Mouse (Mus musculus) ES-Bruce4 (cell line): ENCODE results near the gene Tars. TPM values are rescaled to one million over a fixed set of nuclear protein-coding genes. Genes with fewer than 3 reads are reported as not detected.

Experiments
- H3K27ac ChIP-seq: 2 replicates; pipeline ENCODE4 v1.5.1; 2012; ENCODE audit warnings: low read length, inconsistent platforms; ENCODE audit not compliant: insufficient read depth
- H3K27me3 ChIP-seq: 2 replicates; pipeline ENCODE4 v1.6.1; 2012; ENCODE audit warnings: mild to moderate bottlenecking, low read length, inconsistent platforms; ENCODE audit not compliant: control insufficient read depth, poor library complexity, insufficient read depth, severe bottlenecking
- H3K36me3 ChIP-seq: 2 replicates; pipeline ENCODE4 v1.6.1; 2012; ENCODE audit warnings: inconsistent platforms, mild to moderate bottlenecking, low read length, moderate library complexity; ENCODE audit not compliant: control insufficient read depth, poor library complexity, insufficient read depth, severe bottlenecking
- H3K4me1 ChIP-seq: one replicate; pipeline ENCODE4 v1.8.1; 2011; ENCODE audit warnings: low read length; ENCODE audit not compliant: control insufficient read depth, insufficient read depth
- H3K4me3 ChIP-seq: 2 replicates; pipeline ENCODE4 v1.5.1; 2011; ENCODE audit warnings: low read depth, mild to moderate bottlenecking, low read length
- H3K9ac ChIP-seq: 2 replicates; pipeline ENCODE4 v1.6.1; 2012; ENCODE audit warnings: low read depth, mild to moderate bottlenecking, inconsistent platforms; ENCODE audit not compliant: poor library complexity, severe bottlenecking
- H3K9me3 ChIP-seq: replicated peaks from 2 replicates; pipeline ENCODE4 v1.6.1; 2012; ENCODE audit warnings: mild to moderate bottlenecking, low read length, inconsistent platforms; ENCODE audit not compliant: control insufficient read depth, poor library complexity, insufficient read depth, severe bottlenecking
- CTCF ChIP-seq: IDR thresholded peaks from one replicate; pipeline ENCODE4 v1.8.1; 2011; ENCODE audit warnings: low read depth, low read length
- EP300 ChIP-seq: IDR thresholded peaks from 2 replicates; pipeline ENCODE4 v1.6.1; 2011; ENCODE audit warnings: low read depth, low read length; ENCODE audit not compliant: insufficient read depth
- POLR2A ChIP-seq: IDR thresholded peaks from one replicate; pipeline ENCODE4 v1.8.1; 2011; ENCODE audit warnings: low read length; ENCODE audit not compliant: insufficient read depth
- polyA plus RNA-seq: library from polyadenylated mRNA; stranded (reverse); fragments of >200 nt; gene quantifications from 2 replicates; pipeline ENCODE4 v1.2.4, GENCODE M21; 2011; ENCODE audit warnings: low read depth; ENCODE audit not compliant: missing spikeins, insufficient read depth, insufficient read length

Tars gene
- polyA plus RNA-seq, 1 experiment = 188 TPM

DNA sequence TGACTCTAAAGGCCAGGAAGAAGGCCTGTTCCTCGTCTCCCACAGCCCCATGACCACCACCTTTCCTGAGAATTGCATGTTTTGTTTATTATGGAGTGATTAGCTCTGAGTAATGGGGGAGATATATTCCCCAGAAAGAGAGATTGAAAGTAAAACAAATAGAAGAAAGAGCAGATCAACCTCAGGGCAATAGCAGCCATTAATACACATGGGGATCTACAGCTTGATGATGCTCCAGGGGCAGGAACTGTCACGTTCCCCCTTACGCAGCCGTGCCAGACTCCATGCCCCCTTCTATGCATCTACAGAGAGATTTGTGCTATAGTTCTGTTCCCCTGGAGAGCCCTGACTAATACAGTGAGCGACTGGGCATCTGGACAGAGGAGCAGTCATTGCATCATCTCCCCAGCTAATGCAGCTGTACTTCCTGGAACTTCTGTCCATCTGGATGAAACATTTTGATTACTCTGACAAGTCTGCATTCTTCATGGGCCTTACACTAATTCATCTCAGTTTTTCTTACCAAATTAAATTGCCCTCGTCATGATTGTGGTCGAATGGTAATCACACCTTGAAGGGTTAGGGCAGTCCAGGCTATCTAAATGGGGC is 28.9 kb downstream of the Tars start:
- Histone ChIP-seq H3K27me3 (no peaks in the 10 kb centered on the region), H3K9ac (no peak overlapping the region), H3K27ac (no peak overlapping the region), H3K4me3 (no peak overlapping the region), H3K36me3 (no peaks in the 10 kb centered on the region), H3K4me1 (no peaks in the 10 kb centered on the region), H3K9me3 (no peaks in the 10 kb centered on the region)
- TF ChIP-seq CTCF (no peak), POLR2A (no peak), EP300 (no peak)

DNA sequence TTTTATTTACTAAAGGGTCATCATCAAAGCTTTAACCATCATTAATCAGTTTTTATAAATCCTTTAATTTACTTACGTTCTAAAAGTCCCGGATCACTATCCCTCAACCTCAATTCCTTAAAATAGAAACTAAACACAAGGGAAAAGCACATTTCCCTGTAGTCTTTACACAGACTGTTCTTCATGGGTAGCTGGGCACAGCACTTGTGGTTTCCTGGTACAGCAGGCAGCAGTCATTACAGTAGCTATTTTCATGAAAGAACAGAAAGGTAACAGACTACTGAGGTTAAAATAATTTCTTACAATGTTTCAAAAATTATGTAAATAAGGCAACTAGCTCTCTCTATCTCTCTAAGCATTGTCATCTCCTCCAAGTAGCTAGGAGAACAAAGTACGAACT is 29.9 kb downstream of the Tars start:
- no peak overlapping the region for H3K9ac ChIP-seq
- H3K9me3 ChIP-seq = no peaks in the 10 kb centered on the region
- TF ChIP-seq EP300 (no peak), CTCF (no peak), POLR2A (no peak)
- no peaks in the 10 kb centered on the region for H3K4me1 ChIP-seq
- H3K27ac ChIP-seq = no peak overlapping the region
- no peaks in the 10 kb centered on the region for H3K36me3 ChIP-seq
- H3K27me3 ChIP-seq = no peaks in the 10 kb centered on the region
- H3K4me3 ChIP-seq = no peak overlapping the region

DNA sequence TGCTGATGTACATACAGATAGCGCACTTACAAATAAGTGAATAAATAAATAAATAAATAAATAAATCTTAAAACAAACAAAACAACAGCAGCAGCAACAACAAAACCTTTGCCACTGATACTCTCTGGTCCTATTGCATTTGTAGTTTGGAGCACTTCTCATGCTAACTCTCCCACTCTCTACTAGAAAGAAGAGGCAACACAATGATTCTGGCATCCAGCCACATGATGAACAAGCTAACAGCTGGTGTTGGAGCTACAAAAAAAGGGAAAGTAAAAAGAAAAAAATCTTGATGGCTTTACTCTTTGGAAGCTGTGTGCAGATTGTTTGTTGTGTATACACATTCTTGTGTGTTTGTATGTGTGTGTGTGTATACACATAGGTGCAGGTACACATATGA is 34.7 kb downstream of the Tars start:
- Histone ChIP-seq H3K27ac (no peak overlapping the region), H3K27me3 (no peaks in the 10 kb centered on the region), H3K9me3 (no peaks in the 10 kb centered on the region), H3K9ac (no peak overlapping the region), H3K4me1 (no peaks in the 10 kb centered on the region), H3K4me3 (no peak overlapping the region), H3K36me3 (no peaks in the 10 kb centered on the region)
- TF ChIP-seq EP300 (no peak), CTCF (no peak), POLR2A (no peak)

DNA sequence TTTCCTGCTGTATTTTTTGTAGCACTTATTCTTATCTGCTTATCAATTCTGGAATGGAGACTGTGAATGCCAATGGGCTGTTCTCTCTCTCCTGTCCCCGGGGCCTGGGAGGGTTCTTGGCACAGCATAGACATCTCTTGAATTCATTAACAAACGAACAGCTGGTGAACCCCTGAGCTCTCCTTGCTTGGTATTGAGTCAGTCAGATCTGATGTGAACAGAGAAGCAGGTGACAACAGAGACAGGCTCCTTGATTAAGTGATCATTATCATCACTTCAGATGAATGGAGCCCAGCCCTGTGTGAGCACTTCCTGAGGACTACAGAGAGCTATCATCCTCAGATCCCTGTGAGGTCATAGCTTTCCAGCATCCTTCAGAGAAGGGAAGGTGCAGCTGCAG is 35.4 kb downstream of the Tars start:
- no peak overlapping the region for H3K9ac ChIP-seq
- no peaks in the 10 kb centered on the region for H3K27me3 ChIP-seq
- no peaks in the 10 kb centered on the region for H3K36me3 ChIP-seq
- TF ChIP-seq POLR2A (no peak), EP300 (no peak), CTCF (no peak)
- no peaks in the 10 kb centered on the region for H3K9me3 ChIP-seq
- H3K27ac ChIP-seq = no peak overlapping the region
- no peak overlapping the region for H3K4me3 ChIP-seq
- no peaks in the 10 kb centered on the region for H3K4me1 ChIP-seq

DNA sequence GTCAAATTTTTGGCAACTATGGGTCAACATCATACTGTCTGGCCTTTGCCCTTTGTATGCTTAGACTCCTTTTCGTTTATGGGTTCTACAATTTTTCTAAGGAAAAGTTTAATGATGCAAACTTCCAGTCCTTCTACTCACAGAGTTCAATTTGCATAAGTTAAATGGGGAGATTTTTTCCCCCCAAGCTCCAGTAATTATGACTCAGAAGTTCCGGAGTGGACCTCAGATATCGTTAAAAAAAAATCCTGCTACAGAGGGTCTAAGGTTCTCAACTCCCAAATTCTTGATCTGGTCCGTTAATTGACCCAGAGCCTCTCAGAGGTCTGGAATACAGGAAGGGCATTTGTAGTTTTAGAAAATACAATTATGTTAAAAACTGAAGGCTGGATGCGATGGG is 37.6 kb downstream of the Tars start:
- no peaks in the 10 kb centered on the region for H3K27me3 ChIP-seq
- no peaks in the 10 kb centered on the region for H3K4me1 ChIP-seq
- no peak overlapping the region for H3K27ac ChIP-seq
- no peak overlapping the region for H3K4me3 ChIP-seq
- no peak for TF ChIP-seq POLR2A
- no peak for TF ChIP-seq CTCF
- no peak for TF ChIP-seq EP300
- H3K9me3 ChIP-seq = no peaks in the 10 kb centered on the region
- H3K36me3 ChIP-seq = no peaks in the 10 kb centered on the region
- H3K9ac ChIP-seq = no peak overlapping the region

DNA sequence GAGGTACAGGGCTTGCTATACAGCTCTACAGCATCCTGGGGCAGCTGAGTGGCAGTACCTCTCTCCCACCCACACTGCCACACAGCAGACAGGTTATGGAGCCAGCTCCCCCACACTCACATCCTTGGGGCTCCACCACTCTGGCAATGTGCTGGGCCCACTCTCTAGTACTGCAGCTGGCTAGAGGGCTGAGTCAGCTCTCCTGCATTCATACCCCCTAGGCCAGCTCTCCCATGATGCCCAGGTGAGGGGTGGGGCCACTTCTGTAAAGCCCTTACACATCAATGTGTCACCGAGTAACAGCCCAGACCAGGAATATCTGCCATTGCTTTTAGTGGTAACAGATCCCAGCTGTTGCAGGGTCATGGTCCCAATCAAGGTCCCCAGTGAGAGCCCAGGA is 38.6 kb downstream of the Tars start:
- no peaks in the 10 kb centered on the region for H3K27me3 ChIP-seq
- TF ChIP-seq CTCF (no peak), POLR2A (no peak)

More for the DNA sequence above, 38.6 kb downstream of the Tars start:
- H3K9me3 ChIP-seq = no peaks in the 10 kb centered on the region
- H3K4me3 ChIP-seq = no peak overlapping the region
- no peaks in the 10 kb centered on the region for H3K36me3 ChIP-seq
- no peak overlapping the region for H3K27ac ChIP-seq
- no peak overlapping the region for H3K9ac ChIP-seq
- no peaks in the 10 kb centered on the region for H3K4me1 ChIP-seq
